Mouse (Mus musculus) frontal cortex, postnatal 25 days (tissue): Measurements from ENCODE around the gene Il1r2.

Experiments used
- DNase-seq, 2 experiments: peaks; one replicate each; pipeline ENCODE4 v3.0.0; 2022; ENCODE audit warnings: low spot score in 2 of 2

Il1r2 gene

DNA sequence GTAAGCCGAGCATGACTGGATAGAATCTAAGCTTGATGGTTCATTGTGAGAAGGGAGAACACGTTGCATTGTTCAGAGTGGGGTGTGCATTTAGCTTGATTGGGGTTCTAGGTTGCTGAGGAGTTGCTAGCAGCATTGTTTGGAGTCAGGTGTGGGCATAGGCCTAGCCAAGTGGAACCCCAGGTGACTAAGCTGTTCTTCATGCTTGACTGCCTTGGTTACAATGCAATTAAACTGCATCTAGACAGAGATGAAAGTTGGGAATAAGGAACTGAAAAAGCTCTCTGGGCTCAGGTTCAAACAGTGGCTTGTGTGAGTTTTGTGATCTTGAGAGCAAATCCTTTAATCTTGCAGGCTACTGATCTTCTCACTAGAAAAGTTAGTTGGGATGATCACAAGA is 55.4 kb downstream of the Il1r2 start:
- no peak for DNase-seq

DNA sequence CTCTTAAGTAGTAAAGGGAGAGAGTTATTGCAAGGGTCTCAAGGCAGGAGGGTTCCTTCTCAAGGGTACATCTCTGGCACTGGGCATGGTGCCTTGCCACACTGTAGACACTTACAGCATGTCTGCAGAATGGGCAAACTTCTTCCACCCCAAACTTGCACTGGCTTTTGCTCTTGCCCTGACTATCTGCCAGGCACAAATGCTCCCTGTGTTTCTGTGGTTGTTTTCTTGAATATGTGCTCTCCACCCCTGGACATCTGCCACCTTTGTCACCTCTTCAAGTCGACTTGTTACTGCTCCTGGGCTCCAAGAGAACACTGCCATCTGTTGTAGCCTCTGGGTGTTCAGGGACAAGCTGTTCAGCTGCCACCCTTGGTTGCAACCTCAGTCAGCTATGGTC is 57.8 kb downstream of the Il1r2 start:
- no peak for DNase-seq

DNA sequence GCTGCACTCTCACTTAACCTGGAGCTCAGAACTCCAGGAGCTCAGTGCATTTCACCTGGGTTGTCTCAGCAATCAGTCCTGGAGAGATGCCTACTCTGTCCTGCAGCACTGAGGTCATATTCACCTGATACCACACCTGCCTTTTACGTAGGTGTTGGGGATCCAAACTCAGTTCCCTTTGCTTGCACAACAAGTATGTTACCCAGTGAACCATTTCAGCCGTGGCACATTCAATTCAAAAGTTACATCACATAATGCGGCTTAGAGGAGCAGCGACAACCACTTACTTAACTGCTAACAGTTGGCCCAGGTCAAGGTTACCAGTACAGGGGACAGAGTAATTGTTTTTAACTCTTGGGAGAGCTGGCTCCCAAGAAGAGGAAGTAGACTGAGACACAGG is 58.8 kb downstream of the Il1r2 start:
- DNase-seq, result no peak

DNA sequence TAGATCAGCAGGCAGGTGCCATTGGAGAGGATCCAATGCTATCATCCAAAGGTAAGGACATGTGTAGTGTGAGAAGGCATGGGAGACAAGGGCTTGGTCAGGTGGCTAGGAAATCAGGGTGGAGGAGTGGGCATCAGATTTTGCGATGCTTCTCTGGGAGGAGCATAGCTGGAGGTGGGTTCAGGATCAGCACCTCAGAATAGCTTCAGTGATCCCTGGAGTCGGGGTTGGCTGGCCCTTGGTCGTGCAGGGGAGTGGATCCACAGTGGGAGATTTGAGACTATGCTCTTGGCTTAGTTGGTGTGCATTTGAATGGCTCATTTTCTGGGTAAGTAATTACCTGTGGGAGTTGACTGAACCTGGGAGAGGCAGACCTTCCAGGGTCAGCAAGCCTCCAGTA is 59.7 kb downstream of the Il1r2 start:
- no peak for DNase-seq

DNA sequence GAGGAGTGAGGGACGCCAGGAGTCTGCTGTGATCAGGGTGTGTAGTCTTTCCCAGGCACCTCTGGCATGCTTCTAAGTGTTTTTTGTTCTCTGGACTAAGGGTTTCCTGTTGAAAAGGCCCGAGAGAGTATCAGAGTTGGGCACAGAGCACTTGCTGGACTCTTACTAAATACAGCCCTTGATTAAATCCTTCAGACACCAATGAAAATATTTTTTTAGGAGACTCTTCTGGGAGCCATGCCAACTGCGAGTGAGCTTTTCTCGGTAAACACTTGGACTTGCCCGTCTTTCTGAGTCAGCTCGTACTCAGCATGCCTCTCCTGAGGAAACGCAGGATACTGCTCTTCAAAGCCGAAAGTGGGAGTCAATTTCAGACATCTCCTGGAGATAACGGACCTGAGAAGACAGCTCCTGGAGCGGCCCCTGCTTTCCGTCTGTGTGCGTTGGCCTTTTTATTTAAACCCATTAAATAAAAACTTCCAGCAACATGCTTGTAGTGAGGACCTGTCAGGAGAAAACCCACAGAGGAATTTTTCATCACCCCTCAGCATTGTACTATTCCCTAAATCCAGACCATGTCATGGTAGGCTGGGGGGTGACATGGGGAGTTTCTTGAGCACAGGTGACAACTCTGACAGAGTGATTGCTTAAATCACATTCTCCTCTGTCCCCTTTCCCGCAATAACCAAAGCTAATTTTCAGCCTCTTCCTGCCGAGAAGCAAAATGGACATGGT is 66.1 kb downstream of the Il1r2 start:
- DNase-seq, result peak; percentile 43 to 63

DNA sequence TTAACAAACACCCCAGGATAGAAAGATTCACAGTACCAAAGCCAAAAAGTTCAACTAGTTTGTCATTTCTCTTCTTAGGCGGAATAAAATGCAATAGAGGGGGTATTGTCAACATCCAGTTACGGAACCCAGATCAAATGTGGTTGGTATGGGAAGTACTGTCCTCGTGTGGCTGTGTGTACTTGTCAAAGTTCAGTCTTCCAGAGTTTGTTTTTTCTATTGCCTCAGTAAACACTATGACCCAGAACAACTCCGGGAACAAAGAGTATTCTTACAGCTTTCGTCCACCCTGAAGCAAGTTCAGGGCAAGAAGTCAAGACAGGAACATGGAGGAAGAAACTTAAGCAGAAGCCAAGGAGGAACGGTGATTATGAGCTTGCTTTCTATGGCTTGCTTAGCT is 82.2 kb downstream of the Il1r2 start:
- no peak for DNase-seq

DNA sequence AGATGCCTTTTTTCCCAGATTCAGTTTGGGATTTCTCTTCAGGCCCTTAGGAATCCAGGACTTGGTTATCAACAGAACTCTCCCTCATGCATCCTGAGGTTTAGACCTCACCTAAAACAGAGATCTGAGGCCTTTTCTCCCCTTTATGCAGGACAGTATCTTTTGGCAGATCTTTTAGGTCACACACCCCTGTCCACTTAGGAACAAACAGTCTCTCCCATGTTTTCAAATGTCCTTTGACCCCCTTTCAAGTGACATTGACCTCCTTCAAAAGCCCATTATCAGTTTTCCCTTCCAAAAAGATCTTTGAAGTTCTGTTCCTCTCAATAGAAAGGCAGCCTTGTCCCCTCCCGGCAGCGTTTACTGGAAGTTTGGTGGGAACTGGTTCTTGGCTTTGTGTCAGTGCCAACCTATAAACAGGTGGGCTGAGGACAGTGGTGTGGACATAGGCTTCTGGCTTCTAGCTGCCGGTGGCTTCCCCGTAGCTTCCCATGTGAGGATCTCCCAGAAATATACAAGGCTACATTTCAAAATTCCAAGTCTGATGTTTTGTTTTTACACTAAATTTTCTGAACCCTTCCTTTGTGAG is 89.5 kb downstream of the Il1r2 start:
- no peak for DNase-seq

DNA sequence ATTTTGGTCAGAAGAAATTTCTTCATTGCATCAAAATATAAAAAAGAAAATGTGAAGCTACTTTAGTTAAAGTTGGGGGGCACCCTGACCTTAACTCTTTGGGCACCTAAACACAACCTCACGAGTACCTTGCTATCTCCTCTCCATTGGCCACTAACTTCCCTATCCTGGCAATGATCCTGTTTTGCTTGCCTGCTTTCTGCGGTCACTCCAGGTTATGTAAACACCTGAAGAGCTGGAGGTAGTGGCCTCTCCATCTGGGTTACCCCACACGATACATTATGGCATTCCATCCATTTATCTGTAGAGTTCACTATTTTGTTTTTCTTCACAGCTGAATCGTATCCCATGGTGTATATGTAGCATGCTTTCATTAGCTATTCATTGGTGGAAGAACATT is 90.5 kb downstream of the Il1r2 start:
- DNase-seq, result no peak

DNA sequence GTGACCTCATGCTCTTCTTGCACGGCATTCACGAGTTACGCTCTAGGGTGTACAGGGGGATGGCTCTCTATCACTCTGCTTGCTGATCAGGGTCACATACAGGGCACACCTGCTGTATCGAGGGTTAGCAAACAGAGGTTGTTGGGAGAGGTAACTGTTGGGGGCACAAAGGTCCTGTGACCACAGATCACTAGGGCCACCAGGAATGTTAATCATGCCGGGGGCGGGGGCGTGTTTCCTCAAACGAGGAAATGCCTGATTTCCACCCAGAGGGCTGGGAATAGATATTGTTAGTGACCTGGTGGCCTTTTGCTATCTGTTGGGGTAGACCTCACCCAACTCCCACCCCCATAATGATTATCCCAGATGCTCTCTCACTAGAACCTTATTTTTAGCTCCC is 93.7 kb downstream of the Il1r2 start:
- no peak for DNase-seq

DNA sequence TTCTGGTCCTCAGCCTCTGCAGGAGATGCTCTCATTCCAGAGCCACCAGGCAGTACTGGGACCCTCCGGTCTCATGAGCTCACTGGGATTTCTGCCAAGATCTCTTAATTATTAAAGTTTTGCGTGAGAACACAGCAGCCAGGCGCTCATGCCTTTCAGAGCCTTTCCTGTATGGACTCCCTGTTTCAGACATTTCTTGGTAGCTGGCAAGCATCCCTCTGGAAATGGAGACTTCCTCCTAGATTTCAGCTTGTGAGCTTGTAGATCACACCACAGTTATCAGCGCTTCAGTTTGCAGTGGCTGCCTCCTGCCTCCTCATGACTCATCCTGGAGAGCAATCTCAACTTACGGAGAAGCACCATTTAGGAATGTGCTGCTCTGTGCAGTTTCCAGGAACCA is 98.0 kb downstream of the Il1r2 start:
- peak; percentile 6 to 31 for DNase-seq

DNA sequence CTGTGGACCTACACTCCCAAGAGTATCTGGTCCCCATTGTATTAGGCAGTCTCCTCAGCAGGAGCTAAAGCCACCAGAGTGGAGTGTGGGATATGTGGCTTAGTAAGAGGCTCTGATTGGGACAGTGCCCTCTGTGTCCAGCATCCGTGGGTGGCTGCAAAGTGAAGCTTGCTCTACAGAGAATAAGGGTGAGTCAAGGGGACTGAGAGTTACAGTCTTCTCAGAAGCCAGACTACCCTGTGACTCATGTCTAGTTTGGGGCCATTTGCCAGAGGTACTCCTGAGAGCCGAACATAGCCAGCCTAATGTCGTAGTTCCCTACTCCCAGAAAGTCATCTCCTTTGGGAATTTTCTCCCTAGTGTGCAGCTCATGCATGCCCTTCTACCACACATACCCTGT is 100.3 kb downstream of the Il1r2 start:
- DNase-seq, result no peak
